Mouse (Mus musculus): Measurements from ENCODE around the gene Tmem177. TPM values are rescaled to one million over a fixed set of nuclear protein-coding genes. Genes with fewer than 3 reads are reported as not detected.

Gene Tmem177
- polyA plus RNA-seq, 1 experiment, result 5.0 TPM

DNA sequence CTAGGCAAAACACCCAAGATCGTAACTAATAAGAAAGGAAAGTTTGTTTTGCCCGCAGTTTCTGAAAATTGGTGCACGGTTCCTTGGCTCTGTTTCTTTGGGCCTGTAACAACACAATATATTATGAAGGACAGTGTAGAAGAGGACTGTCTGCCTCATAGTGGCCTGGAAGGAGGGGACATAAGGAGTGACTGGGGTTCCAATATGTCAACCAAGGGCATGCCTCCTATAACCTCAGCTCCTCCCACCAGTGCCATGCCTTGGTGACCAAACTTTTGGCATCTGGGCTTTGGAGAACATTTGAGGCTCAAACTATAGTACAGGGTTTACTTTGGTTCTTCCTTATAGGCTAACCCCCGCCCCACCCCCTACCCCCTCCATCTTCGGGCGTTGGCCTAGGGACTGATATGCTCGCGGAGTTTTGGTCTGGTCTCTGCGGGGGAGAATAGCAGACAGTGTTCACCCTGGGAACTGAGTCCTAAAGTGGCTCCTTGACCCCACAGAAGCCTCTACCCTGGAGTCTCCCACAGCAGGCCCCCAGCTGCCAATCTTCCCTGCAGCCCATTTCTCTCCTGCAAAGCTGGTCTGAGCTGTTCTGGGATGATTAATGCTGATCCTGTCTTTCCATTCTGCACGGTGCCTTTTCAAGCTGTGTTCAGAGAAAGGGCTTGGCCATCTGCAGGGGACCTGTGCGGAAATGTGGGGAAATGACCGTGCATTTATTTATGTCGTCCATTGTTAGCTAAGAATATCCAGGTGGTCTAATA lies 44.4 kb downstream of the Tmem177 start:
- no peak overlapping the region for H3K4me3 ChIP-seq (ENCODE audit: insufficient read depth, poor library complexity, severe bottlenecking)
- peaks cover 5% of the 10 kb centered on the region for H3K27me3 ChIP-seq (ENCODE audit: control insufficient read depth, insufficient read depth, insufficient read length)
- no peak overlapping the region for H3ac ChIP-seq (ENCODE audit: control insufficient read depth, insufficient read length, low read depth)
- no peaks in the 10 kb centered on the region for H3K79me3 ChIP-seq (ENCODE audit: low read depth)
- TF ChIP-seq CEBPB (IDR thresholded peaks at IDR 0.05; ENCODE audit: low read depth) (no peak), MAX (IDR thresholded peaks at IDR 0.05) (no peak), CTCF (IDR thresholded peaks at IDR 0.05; ENCODE audit: control insufficient read depth, insufficient read depth, insufficient read length) (no peak), MYOG (IDR thresholded peaks at IDR 0.05; ENCODE audit: control insufficient read depth, extremely low read depth, insufficient read length) (no peak), USF1 (IDR thresholded peaks at IDR 0.05; ENCODE audit: low read depth) (no peak), MYOD1 (IDR thresholded peaks at IDR 0.05; ENCODE audit: control insufficient read depth, insufficient read length, low read depth) (no peak), FOSL1 (IDR thresholded peaks at IDR 0.05; ENCODE audit: insufficient read depth, low read length, poor library complexity, severe bottlenecking) (no peak)
- H3K36me3 ChIP-seq (ENCODE audit: control insufficient read depth, insufficient read depth), result no peaks in the 10 kb centered on the region
- no peaks in the 10 kb centered on the region for H3K79me2 ChIP-seq (ENCODE audit: control insufficient read depth, insufficient read depth)

DNA sequence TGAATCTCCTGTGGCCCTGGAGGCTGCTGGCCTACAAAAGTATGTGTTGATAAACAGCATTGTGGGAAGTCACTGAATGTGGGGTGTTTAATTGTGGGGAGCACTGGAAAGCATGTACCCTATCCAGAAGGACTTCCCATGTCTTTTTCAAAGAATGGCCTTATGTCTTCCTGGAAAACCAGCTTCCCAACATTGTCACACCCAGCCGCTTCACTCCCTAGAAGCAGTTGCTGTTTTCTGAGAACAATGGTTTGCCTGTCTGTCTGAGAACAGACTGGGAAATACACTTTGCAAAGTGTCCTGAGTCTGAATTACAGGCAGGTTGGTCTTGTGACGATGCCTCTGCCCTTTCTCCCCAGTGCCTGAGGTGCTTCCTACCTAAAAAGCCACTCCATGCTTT lies 45.7 kb downstream of the Tmem177 start:
- Histone ChIP-seq H3K79me3 (ENCODE audit: low read depth) (no peaks in the 10 kb centered on the region), H3K27me3 (ENCODE audit: control insufficient read depth, insufficient read depth, insufficient read length) (peaks cover 5% of the 10 kb centered on the region), H3K36me3 (ENCODE audit: control insufficient read depth, insufficient read depth) (no peaks in the 10 kb centered on the region), H3K79me2 (ENCODE audit: control insufficient read depth, insufficient read depth) (no peaks in the 10 kb centered on the region), H3K4me3 (ENCODE audit: insufficient read depth, poor library complexity, severe bottlenecking) (no peak overlapping the region), H3ac (ENCODE audit: control insufficient read depth, insufficient read length, low read depth) (no peak overlapping the region)
- no peak for TF ChIP-seq MAX (IDR thresholded peaks at IDR 0.05)
- TF ChIP-seq FOSL1 (IDR thresholded peaks at IDR 0.05; ENCODE audit: insufficient read depth, low read length, poor library complexity, severe bottlenecking), result no peak
- no peak for TF ChIP-seq CEBPB (IDR thresholded peaks at IDR 0.05; ENCODE audit: low read depth)
- TF ChIP-seq MYOG (IDR thresholded peaks at IDR 0.05; ENCODE audit: control insufficient read depth, extremely low read depth, insufficient read length), result no peak
- TF ChIP-seq USF1 (IDR thresholded peaks at IDR 0.05; ENCODE audit: low read depth), result no peak
- no peak for TF ChIP-seq CTCF (IDR thresholded peaks at IDR 0.05; ENCODE audit: control insufficient read depth, insufficient read depth, insufficient read length)
- TF ChIP-seq MYOD1 (IDR thresholded peaks at IDR 0.05; ENCODE audit: control insufficient read depth, insufficient read length, low read depth), result no peak

DNA sequence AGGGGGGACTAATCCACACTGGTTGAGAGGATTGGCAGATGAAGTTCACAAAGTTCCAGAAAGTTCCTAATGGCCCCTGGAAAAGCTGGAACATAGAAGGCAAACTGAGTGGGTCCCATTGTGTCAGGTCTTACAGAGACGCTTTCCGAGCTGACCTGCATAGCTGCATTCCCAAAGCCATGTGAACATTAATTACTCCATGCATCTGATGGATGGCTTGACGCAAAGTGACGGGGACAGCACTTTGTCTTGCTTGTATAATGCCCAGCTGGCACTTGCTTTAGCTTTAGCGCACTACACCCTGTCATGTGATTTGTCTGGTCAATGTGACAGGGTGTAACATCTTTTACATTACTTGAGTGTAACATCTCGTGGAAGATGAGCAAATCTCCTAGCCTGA lies 47.7 kb downstream of the Tmem177 start:
- Histone ChIP-seq H3K27me3 (ENCODE audit: control insufficient read depth, insufficient read depth, insufficient read length) (peaks cover 5% of the 10 kb centered on the region), H3K36me3 (ENCODE audit: control insufficient read depth, insufficient read depth) (no peaks in the 10 kb centered on the region), H3K79me2 (ENCODE audit: control insufficient read depth, insufficient read depth) (no peaks in the 10 kb centered on the region), H3ac (ENCODE audit: control insufficient read depth, insufficient read length, low read depth) (no peak overlapping the region), H3K79me3 (ENCODE audit: low read depth) (no peaks in the 10 kb centered on the region), H3K4me3 (ENCODE audit: insufficient read depth, poor library complexity, severe bottlenecking) (no peak overlapping the region)
- TF ChIP-seq MYOG (IDR thresholded peaks at IDR 0.05; ENCODE audit: control insufficient read depth, extremely low read depth, insufficient read length) (no peak), FOSL1 (IDR thresholded peaks at IDR 0.05; ENCODE audit: insufficient read depth, low read length, poor library complexity, severe bottlenecking) (no peak), CEBPB (IDR thresholded peaks at IDR 0.05; ENCODE audit: low read depth) (no peak), USF1 (IDR thresholded peaks at IDR 0.05; ENCODE audit: low read depth) (no peak), MAX (IDR thresholded peaks at IDR 0.05) (no peak), CTCF (IDR thresholded peaks at IDR 0.05; ENCODE audit: control insufficient read depth, insufficient read depth, insufficient read length) (no peak), MYOD1 (IDR thresholded peaks at IDR 0.05; ENCODE audit: control insufficient read depth, insufficient read length, low read depth) (no peak)

DNA sequence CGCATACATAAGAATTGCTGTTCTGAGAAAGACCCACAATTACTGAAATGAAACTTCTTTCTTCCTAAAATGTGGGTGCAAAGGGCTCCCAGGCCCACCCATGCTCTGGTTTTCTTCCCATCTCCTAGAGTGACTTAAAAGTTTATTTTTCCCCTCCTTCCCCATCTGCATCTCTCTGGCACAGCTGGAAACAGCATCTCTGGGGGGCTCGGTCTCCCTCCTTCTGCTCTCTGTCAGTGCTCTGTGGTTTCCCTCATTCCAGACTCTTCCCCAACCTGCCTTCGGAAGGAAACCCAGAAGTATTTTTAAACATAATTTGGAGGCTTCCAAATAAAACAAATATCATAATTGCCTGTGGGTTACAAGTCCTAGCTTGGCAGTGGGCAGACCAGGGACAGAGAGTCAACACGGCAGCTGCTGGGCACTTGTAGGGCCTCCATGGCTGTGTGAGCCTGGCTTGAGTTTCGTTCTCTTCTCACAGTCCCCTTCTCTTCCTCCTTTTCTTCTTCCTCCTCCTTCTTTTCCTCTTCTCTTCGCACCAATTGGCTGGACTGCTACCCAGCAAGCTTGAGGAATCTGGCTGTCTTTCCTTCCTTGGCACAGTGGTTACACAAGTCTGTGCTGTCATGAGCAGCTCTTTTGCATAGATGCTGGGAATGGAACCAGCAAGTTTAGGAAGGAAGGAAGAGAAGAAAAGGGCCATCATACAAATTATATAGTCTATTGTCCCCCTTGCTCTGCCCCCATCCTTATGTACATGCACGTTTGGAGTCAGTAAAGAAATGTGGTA lies 49.3 kb downstream of the Tmem177 start:
- H3K79me2 ChIP-seq (ENCODE audit: control insufficient read depth, insufficient read depth), result no peaks in the 10 kb centered on the region
- no peak overlapping the region for H3ac ChIP-seq (ENCODE audit: control insufficient read depth, insufficient read length, low read depth)
- H3K27me3 ChIP-seq (ENCODE audit: control insufficient read depth, insufficient read depth, insufficient read length), result peaks cover 5% of the 10 kb centered on the region
- H3K36me3 ChIP-seq (ENCODE audit: control insufficient read depth, insufficient read depth), result no peaks in the 10 kb centered on the region
- no peaks in the 10 kb centered on the region for H3K79me3 ChIP-seq (ENCODE audit: low read depth)
- no peak overlapping the region for H3K4me3 ChIP-seq (ENCODE audit: insufficient read depth, poor library complexity, severe bottlenecking)
- no peak for TF ChIP-seq USF1 (IDR thresholded peaks at IDR 0.05; ENCODE audit: low read depth)
- no peak for TF ChIP-seq MAX (IDR thresholded peaks at IDR 0.05)
- TF ChIP-seq CTCF (IDR thresholded peaks at IDR 0.05; ENCODE audit: control insufficient read depth, insufficient read depth, insufficient read length), result no peak
- no peak for TF ChIP-seq MYOG (IDR thresholded peaks at IDR 0.05; ENCODE audit: control insufficient read depth, extremely low read depth, insufficient read length)
- TF ChIP-seq CEBPB (IDR thresholded peaks at IDR 0.05; ENCODE audit: low read depth), result no peak
- no peak for TF ChIP-seq MYOD1 (IDR thresholded peaks at IDR 0.05; ENCODE audit: control insufficient read depth, insufficient read length, low read depth)
- TF ChIP-seq FOSL1 (IDR thresholded peaks at IDR 0.05; ENCODE audit: insufficient read depth, low read length, poor library complexity, severe bottlenecking), result no peak

DNA sequence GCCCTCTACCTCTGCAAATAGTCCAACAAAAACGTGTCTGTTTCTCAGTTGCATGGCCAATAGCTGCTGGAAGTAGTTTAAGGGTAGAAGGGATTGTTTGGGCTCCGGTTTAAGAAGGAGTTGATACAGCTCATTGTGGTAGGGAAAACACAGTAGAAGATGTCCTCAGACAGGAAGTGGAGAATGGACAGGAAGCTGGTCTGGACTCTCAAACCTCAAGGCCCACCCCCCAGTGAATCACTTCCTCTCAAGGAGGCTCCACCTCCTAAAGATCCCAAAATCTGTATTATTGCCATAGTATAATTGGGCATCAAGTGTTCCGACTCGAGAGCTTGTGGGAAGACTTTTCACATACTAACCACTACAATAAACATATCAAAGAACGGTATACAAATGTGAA lies 53.4 kb downstream of the Tmem177 start:
- no peak for TF ChIP-seq CTCF (IDR thresholded peaks at IDR 0.05; ENCODE audit: control insufficient read depth, insufficient read depth, insufficient read length)
- Histone ChIP-seq H3K36me3 (ENCODE audit: control insufficient read depth, insufficient read depth) (no peaks in the 10 kb centered on the region), H3K79me2 (ENCODE audit: control insufficient read depth, insufficient read depth) (no peaks in the 10 kb centered on the region), H3K27me3 (ENCODE audit: control insufficient read depth, insufficient read depth, insufficient read length) (no peaks in the 10 kb centered on the region), H3K79me3 (ENCODE audit: low read depth) (no peaks in the 10 kb centered on the region), H3K4me3 (ENCODE audit: insufficient read depth, poor library complexity, severe bottlenecking) (no peak overlapping the region), H3ac (ENCODE audit: control insufficient read depth, insufficient read length, low read depth) (no peak overlapping the region)

Other genes starting within 250 kb of the Tmem177 start
- gene Ptpn4, start 75.6 kb downstream of the Tmem177 start, polyA plus RNA-seq (2012; fragmentation: generic; extraction: Trizol), result 1.0 TPM
- gene Cfap221, start 84.0 kb upstream of the Tmem177 start, polyA plus RNA-seq (2012; fragmentation: generic; extraction: Trizol), result not detected
- 0.07 TPM for gene Sctr, start 93.7 kb upstream of the Tmem177 start, polyA plus RNA-seq (2012; fragmentation: generic; extraction: Trizol)
- gene Tmem37, start 160.9 kb upstream of the Tmem177 start, polyA plus RNA-seq (2012; fragmentation: generic; extraction: Trizol), result 38.4 TPM
- gene Dbi, start 207.9 kb upstream of the Tmem177 start, polyA plus RNA-seq (2012; fragmentation: generic; extraction: Trizol), result 418 TPM
- 19.8 TPM for gene 3110009E18Rik, start 208.0 kb upstream of the Tmem177 start, polyA plus RNA-seq (2012; fragmentation: generic; extraction: Trizol)